Mouse (Mus musculus) hindbrain, embryonic 14.5 days (tissue): ENCODE data around the gene Timp3. TPM values are rescaled to one million over a fixed set of nuclear protein-coding genes. Genes with fewer than 3 reads are reported as not detected.

Experiments used
- ATAC-seq: fragments of 200-750 bp; cut with Nextera tagmentation; 2 replicates; pipeline ENCODE4 v1.8.0; 2017; ENCODE audit warnings: moderate number of reproducible peaks, mild to moderate bottlenecking, moderate TSS enrichment, moderate library complexity; ENCODE audit not compliant: low FRiP score
- DNase-seq: peaks from one replicate; pipeline ENCODE4 v3.0.0-alpha.2; 2015; ENCODE audit warnings: low spot score
- H3K27ac ChIP-seq: fragments of 300-500 bp; sonication (generic); 2 replicates; pipeline ENCODE4 v1.5.1; 2014; ENCODE audit warnings: mild to moderate bottlenecking, moderate library complexity
- H3K27me3 ChIP-seq: fragments of 300-500 bp; sonication (generic); 2 replicates; pipeline ENCODE4 v1.6.1; 2014; ENCODE audit warnings: mild to moderate bottlenecking, low read length, mixed read lengths; ENCODE audit not compliant: control insufficient read depth, insufficient read depth
- H3K36me3 ChIP-seq: fragments of 300-500 bp; sonication (generic); replicated peaks from 2 replicates; pipeline ENCODE4 v1.6.1; 2014; ENCODE audit not compliant: control insufficient read depth, insufficient read depth
- H3K4me1 ChIP-seq: fragments of 300-500 bp; sonication (generic); replicated peaks from 2 replicates; pipeline ENCODE4 v1.6.1; 2014; ENCODE audit warnings: antibody characterized with exemption, low read length, mixed read lengths; ENCODE audit not compliant: control insufficient read depth, insufficient read depth
- H3K4me2 ChIP-seq: fragments of 300-500 bp; sonication (generic); replicated peaks from 2 replicates; pipeline ENCODE4 v1.6.1; 2014; ENCODE audit warnings: mild to moderate bottlenecking, moderate library complexity
- H3K4me3 ChIP-seq: fragments of 300-500 bp; sonication (generic); replicated peaks from 2 replicates; pipeline ENCODE4 v1.5.1; 2014; ENCODE audit warnings: mild to moderate bottlenecking, low read length
- H3K9ac ChIP-seq: fragments of 300-500 bp; sonication (generic); 2 replicates; pipeline ENCODE4 v1.6.1; 2014
- H3K9me3 ChIP-seq: fragments of 300-500 bp; sonication (generic); 2 replicates; pipeline ENCODE4 v1.6.1; 2016; ENCODE audit warnings: low read length; ENCODE audit not compliant: control insufficient read depth
- WGBS: fragments of 180-500 bp; shearing (Covaris S2); extraction: QIAGEN DNeasy Blood & Tissue Kit; methylation state at CpG from one replicate; pipeline ENCODE4 v1.1.7; 2014; 5-methylcytosine and 5-hydroxymethylcytosine counted together
- polyA plus RNA-seq: library from polyadenylated mRNA; unstranded; fragments of >200 nt; fragmentation: Nextera tagmentation; extraction: Ambion mirVana; gene quantifications from 2 replicates; pipeline ENCODE4 v1.2.1, GENCODE M21; 2014

The Timp3 gene
- polyA plus RNA-seq, 1 experiment from 2014 or later = 45.1 TPM

DNA sequence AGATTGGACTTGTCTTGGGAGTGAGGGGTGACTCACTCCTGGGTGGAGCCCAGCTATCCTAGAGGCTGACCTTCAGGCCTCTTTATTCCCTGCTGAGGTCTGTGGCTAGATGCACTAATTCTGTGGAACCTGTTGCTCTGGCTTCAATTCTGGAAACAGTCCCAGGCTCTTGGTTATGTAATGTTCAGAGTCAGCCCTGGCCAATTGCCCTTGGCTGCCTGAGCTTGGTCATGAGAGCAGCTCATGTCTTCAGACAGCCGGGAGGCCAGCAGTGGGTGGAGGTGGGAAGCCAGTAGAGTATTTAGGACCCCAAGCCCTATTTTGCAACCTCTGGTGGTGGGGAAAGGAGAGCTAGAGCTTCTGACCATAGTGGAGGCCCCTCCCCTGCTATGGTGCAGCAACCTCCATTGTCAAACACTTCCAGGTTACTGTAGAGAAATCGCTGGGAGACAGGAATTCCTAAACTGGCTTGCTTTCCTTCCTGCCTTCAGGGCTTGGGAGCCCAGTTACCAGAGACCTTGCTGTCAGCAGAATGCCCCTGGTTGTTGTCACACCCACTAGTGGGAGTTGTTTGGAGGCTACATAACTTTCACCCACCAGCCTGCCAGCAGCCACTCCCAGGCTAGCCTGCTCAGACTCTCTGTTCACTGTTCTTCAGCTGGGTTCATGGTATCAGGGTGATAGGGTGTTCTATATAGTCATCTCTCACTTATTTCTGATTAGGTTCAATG lies 39.6 kb downstream of the Timp3 start:
- H3K9ac ChIP-seq = no peak overlapping the region
- H3K27ac ChIP-seq = no peak overlapping the region
- no peaks in the 10 kb centered on the region for H3K9me3 ChIP-seq
- ATAC-seq (0 out of 2 replicates have a peak, but pooled peaks have one; percentile 21), DNase-seq (peak; percentile 49)
- no peaks in the 10 kb centered on the region for H3K27me3 ChIP-seq
- peaks cover 6% of the 10 kb centered on the region; the same call in 1 of the 2 replicates for H3K4me1 ChIP-seq
- WGBS = 73% methylated on average over 2 of the region's 2 CpGs
- H3K4me2 ChIP-seq = no peak overlapping the region
- no peak overlapping the region for H3K4me3 ChIP-seq
- H3K36me3 ChIP-seq = no peaks in the 10 kb centered on the region

DNA sequence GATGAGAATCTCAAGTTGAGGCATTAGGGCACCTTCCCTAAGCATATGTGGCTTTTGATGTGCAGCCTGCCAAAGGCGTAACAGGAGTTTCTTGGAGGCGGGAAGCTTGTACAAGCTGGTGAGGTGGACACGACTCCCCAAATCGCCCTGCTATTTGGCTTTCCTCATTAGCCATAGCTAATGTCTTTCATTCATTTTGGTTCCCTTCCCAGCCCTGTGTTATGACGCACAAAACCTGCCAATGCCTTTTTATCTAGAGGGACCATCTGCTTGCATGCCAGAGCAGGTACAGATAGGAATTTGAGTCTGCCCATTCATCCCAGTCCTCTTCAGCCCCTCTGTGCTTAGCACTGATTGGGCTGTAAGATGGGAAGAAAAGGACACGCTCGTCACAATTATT lies 40.2 kb downstream of the Timp3 start:
- no peak overlapping the region for H3K4me2 ChIP-seq
- DNase-seq (no peak), ATAC-seq (no peak)
- no peak overlapping the region for H3K9ac ChIP-seq
- H3K27ac ChIP-seq = no peak overlapping the region
- no peaks in the 10 kb centered on the region for H3K36me3 ChIP-seq
- H3K4me1 ChIP-seq = peaks cover 6% of the 10 kb centered on the region; the same call in 1 of the 2 replicates
- 78% methylated on average over 7 of the region's 7 CpGs for WGBS
- no peaks in the 10 kb centered on the region for H3K9me3 ChIP-seq
- no peak overlapping the region for H3K4me3 ChIP-seq
- no peaks in the 10 kb centered on the region for H3K27me3 ChIP-seq

DNA sequence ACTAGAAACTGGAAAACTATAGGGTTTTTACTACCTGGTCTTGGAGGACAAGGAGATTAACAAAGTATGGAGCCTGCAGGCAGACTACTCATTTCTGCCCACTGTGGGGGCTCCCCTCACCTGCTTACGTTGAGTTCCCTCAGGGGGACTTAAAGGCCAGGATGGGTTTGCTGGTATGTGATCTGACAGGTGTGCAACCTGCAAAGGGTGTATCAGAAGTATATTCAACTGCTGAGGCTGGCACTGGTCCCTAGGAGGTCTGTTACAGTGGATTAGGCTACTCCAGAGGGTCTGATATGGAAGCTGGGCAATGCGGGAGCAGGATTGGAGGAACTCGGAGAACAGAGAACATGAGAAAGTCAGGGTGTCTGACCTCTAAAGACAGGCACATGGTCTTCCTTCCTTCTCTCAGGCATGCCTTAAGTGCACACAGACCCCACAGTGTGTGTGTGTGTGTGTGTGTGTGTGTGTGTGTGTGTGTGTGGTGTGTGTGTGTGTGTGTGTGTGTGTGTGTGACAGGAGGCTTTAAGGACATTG lies 40.9 kb downstream of the Timp3 start:
- Histone ChIP-seq H3K27ac (no peak overlapping the region), H3K4me1 (peaks cover 6% of the 10 kb centered on the region; the same call in 1 of the 2 replicates), H3K36me3 (0 out of 2 replicates have a peak, but pooled peaks cover 5% of the 10 kb centered on the region), H3K4me3 (no peak overlapping the region), H3K9me3 (no peaks in the 10 kb centered on the region), H3K27me3 (no peaks in the 10 kb centered on the region), H3K4me2 (no peak overlapping the region), H3K9ac (no peak overlapping the region)
- ATAC-seq (no peak), DNase-seq (no peak)
- WGBS = 75% methylated on average over 3 of the region's 3 CpGs

DNA sequence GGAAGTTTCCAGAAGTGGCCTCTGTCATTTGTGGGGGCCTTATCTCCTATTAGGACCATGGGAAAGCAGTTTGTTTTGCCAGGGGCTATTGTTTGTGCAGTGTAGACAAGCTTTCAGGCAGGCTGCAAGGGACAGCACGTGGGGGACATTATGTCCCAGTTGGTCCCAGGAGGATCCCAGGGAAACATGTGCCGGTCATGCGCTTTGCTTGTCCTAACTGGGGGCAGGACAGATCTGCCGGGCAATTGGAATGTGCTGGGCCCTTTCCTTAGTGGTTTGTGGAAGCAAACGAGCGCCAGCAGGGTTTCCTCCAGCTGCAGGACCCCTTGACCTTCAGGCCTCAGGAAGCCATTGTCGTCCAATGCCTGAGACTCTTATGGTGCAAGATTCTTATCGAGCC lies 41.4 kb downstream of the Timp3 start:
- Histone ChIP-seq H3K4me2 (no peak overlapping the region), H3K4me3 (no peak overlapping the region), H3K9ac (no peak overlapping the region), H3K36me3 (0 out of 2 replicates have a peak, but pooled peaks cover 6% of the 10 kb centered on the region), H3K4me1 (peaks cover 6% of the 10 kb centered on the region; the same call in 1 of the 2 replicates), H3K27me3 (no peaks in the 10 kb centered on the region), H3K9me3 (no peaks in the 10 kb centered on the region), H3K27ac (no peak overlapping the region)
- no peak for DNase-seq
- ATAC-seq = no peak
- 32% methylated on average over 8 of the region's 8 CpGs for WGBS

DNA sequence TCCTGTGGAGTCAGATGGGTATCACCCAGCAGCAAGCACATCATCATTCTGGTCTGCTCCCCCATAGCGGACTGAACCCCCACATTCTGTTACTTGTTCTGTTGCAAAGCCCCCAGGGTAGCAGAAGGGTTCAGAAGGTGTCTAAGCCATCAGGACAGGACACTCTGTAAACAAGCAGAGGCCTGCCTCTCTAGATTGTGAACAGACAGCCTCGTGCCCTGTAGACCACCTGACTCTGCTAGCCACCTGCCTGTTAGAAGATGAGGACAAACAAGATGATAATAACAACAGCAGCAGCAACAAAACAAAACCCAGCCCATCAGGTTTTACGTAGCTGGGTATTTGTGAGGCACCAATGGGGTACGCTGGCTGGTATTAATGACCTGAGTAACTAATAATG lies 42.0 kb downstream of the Timp3 start:
- Histone ChIP-seq H3K4me1 (peaks cover 6% of the 10 kb centered on the region; the same call in 1 of the 2 replicates), H3K9ac (no peak overlapping the region), H3K27ac (no peak overlapping the region), H3K27me3 (no peaks in the 10 kb centered on the region), H3K36me3 (0 out of 2 replicates have a peak, but pooled peaks cover 6% of the 10 kb centered on the region), H3K4me3 (no peak overlapping the region), H3K9me3 (no peaks in the 10 kb centered on the region), H3K4me2 (no peak overlapping the region)
- WGBS = 78% methylated on average over 4 of the region's 4 CpGs
- DNase-seq (no peak), ATAC-seq (no peak)

DNA sequence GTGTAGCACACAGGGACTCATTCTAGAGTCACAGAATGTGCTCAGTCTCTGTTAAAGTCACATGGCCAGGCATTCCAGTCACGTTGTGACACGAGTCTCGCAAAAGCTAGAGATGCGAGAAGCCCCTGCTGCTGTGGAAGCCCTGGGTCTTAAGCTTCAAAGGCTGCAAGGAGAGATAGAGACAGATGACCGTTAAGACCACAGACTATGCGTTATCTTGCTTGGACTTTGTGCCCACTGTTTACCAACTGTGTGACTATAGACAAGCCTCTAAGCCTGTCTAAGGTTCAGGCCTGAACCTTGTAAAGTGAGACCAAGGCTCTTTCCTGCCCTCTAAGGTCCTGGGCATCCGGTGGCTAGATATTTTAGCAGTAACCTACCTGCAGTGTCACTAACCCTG lies 42.5 kb downstream of the Timp3 start:
- WGBS = 66% methylated on average over 7 of the region's 7 CpGs
- H3K36me3 ChIP-seq = 0 out of 2 replicates have a peak, but pooled peaks cover 6% of the 10 kb centered on the region
- DNase-seq = no peak

DNA sequence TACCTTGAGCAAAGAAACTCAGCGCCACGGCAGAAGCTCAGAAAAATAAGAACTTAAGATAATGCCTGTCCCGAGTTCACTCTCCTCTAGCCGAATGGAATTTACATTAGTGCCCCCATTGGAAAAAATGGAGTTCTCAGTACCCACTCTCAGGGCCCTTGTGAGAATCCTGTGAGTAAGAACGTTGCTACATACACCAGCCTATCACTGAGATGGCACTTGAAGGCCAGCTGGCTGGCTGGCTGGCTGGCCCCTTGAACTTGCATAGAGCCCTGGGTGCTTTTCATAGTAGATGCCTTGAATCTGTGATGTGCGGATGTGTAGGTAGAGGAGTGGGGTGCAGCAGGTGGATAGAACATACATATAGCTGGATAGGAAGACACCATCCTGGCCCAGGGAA lies 43.2 kb downstream of the Timp3 start:
- Histone ChIP-seq H3K4me2 (no peak overlapping the region), H3K36me3 (0 out of 2 replicates have a peak, but pooled peaks cover 6% of the 10 kb centered on the region), H3K27ac (no peak overlapping the region), H3K9me3 (no peaks in the 10 kb centered on the region), H3K4me1 (0 out of 2 replicates have a peak, but pooled peaks cover 6% of the 10 kb centered on the region), H3K9ac (no peak overlapping the region), H3K4me3 (no peak overlapping the region), H3K27me3 (no peaks in the 10 kb centered on the region)
- DNase-seq (no peak), ATAC-seq (no peak)
- 87% methylated on average over 6 of the region's 6 CpGs for WGBS

More for the DNA sequence above, 42.5 kb downstream of the Timp3 start:
- no peak overlapping the region for H3K4me3 ChIP-seq
- H3K4me1 ChIP-seq = peaks cover 6% of the 10 kb centered on the region; the same call in 1 of the 2 replicates
- H3K9ac ChIP-seq = no peak overlapping the region
- no peak overlapping the region for H3K4me2 ChIP-seq
- no peak overlapping the region for H3K27ac ChIP-seq
- H3K27me3 ChIP-seq = no peaks in the 10 kb centered on the region
- ATAC-seq = no peak
- no peaks in the 10 kb centered on the region for H3K9me3 ChIP-seq

DNA sequence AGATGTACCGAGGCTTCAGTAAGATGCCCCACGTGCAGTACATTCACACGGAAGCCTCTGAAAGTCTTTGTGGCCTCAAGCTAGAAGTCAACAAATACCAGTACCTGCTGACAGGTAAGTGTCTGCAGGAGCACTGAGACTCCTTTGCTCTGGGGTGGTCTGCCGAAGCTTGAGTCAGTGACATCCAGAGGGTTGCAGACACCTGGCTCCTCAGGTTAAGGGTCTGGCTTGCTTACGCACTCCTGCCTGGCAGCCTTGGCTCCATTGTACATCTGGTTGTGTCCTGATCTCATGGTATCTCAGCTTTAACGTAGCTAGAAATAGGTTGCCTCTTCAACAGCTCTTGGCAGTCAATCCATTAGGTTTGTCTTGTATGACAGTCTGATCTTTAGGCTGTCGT lies 43.8 kb downstream of the Timp3 start:
- Histone ChIP-seq H3K4me2 (no peak overlapping the region), H3K27ac (no peak overlapping the region), H3K9me3 (no peaks in the 10 kb centered on the region), H3K9ac (no peak overlapping the region), H3K4me1 (0 out of 2 replicates have a peak, but pooled peaks cover 4% of the 10 kb centered on the region), H3K4me3 (no peak overlapping the region), H3K27me3 (no peaks in the 10 kb centered on the region), H3K36me3 (0 out of 2 replicates have a peak, but pooled peaks cover 6% of the 10 kb centered on the region)
- ATAC-seq (no peak), DNase-seq (no peak)
- WGBS = 96% methylated on average over 7 of the region's 7 CpGs

DNA sequence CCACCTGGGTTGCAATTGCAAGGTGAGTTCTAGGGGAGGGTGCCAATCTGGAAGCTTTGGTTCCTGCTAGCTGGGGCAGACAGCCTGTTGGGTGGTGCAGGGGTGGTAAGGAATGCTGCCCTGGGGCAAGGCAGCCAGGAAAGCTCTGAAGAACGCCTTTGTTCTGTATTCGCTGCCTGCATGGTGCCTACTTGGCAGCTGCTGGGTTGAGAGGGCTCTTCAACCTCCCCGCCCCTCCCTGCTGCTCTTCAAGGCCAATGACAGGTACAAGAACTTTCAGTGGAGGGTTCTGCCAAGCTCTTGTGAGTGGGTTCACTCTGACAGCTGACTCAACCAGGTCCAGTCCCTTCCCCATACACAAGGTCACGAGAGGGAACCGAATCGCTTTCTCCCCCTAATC lies 44.5 kb downstream of the Timp3 start:
- 82% methylated on average over 6 of the region's 6 CpGs for WGBS
- no peak overlapping the region for H3K27ac ChIP-seq
- H3K4me2 ChIP-seq = no peak overlapping the region
- no peaks in the 10 kb centered on the region for H3K9me3 ChIP-seq
- no peak for ATAC-seq
- H3K9ac ChIP-seq = no peak overlapping the region
- H3K4me3 ChIP-seq = no peak overlapping the region
- 0 out of 2 replicates have a peak, but pooled peaks cover 4% of the 10 kb centered on the region for H3K4me1 ChIP-seq
- 0 out of 2 replicates have a peak, but pooled peaks cover 6% of the 10 kb centered on the region for H3K36me3 ChIP-seq
- no peak for DNase-seq
- H3K27me3 ChIP-seq = no peaks in the 10 kb centered on the region
